Mouse (Mus musculus) cortical plate, adult 2 months (tissue): ENCODE data around the gene Tmco4.

ENCODE experiments used
- CTCF ChIP-seq: fragments of 200-500 bp; IDR thresholded peaks from 2 replicates; pipeline ENCODE4 v1.5.1; 2011; ENCODE audit warnings: mild to moderate bottlenecking, control low read depth, low read length; ENCODE audit not compliant: insufficient read depth; ENCODE audit errors: extremely low read depth
- POLR2A ChIP-seq: fragments of 200-500 bp; IDR thresholded peaks from 2 replicates; pipeline ENCODE4 v1.6.1; 2011; ENCODE audit warnings: mild to moderate bottlenecking, low read length, control low read depth; ENCODE audit not compliant: insufficient read depth; ENCODE audit errors: extremely low read depth

- TF ChIP-seq POLR2A: no peak
- no peak for TF ChIP-seq CTCF
These were observed 5.8 kb upstream of the Tmco4 start, which contains the start of gene Rnf186 for GRCm38 (mm10) chr4:138966866-138967265.
